Mouse (Mus musculus) spleen, embryonic (tissue): Measurements from ENCODE around the gene Adrm1.

Source experiments
- CTCF ChIA-PET: fragments of 350-600 bp; sonication (Branson Sonifier 250); formaldehyde crosslinking; loops from one replicate; lab custom pipeline; 2022; lab: Charles Lee

Gene Adrm1

DNA sequence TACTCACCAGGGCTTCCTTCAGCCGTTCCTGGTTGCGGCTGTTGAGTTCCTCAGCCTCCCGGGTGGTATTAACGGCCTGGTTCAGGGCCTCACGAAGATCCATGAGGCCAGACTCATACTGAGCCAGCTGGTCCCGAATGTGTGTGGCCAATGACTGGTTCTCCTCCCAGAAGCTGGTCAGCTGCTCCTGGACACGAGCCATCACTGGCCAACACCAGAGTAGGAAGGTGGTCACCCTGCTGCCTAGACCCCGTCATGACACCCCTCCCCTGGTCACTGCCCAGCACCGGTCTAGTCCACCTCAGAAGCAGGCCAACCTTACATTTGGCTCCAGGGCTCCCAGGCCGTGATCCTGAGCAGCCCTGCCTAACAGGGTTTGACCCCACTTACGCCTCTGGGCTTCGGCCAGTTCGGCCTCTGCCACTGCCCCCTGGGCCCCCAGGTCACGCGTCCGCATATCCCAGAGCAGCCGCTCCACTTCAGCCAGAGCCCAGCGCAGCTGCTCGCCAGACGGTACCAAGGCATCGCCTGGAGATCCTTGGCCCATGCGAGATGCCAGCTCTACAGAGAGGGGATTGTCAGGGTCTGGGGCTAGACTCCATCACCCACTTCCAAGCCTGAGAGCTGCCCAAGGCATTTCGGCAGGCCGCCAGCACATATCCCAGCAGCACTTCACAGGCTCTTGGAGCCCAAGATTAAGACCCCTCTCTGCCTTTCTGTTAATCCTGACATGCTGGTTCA is 12.9 kb downstream of the Adrm1 start:
- CTCF ChIA-PET, result no interaction called here

DNA sequence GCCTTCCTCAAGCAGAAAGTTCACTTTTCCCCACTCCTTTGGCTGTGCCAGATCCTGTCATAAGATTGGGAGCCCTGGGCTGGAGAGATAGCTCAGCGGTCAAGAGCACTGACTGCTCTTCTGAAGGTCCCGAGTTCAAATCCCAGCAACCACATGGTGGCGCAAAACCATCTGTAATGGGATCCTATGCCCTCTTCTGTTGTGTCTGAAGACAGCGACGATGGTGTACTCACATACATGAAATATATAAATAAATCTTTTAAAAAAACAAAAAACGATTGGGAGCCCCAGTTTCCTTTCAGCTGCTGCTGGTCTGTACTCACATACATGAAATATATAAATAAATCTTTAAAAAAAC is 13.4 kb downstream of the Adrm1 start:
- CTCF ChIA-PET, result no interaction called here

DNA sequence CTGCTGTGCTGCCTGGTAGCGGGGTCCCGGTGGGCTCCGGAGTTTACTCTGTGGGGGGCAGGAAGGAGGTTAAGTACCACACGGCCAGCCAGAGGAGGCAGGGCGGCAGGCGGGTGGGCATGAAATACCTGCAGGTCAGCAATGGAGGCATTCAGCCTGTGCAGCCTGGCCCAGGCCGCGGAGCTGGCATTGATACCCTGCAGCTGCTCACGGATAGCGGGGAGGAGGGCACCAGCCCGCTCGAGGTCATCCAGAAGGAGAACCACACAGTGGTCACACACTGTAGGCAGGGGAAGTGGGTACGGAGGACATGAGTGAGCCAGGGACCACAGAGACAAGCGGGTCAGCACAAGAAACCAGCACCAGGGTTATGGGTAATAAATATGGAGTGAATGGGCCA is 14.4 kb downstream of the Adrm1 start:
- CTCF ChIA-PET, result no interaction called here

DNA sequence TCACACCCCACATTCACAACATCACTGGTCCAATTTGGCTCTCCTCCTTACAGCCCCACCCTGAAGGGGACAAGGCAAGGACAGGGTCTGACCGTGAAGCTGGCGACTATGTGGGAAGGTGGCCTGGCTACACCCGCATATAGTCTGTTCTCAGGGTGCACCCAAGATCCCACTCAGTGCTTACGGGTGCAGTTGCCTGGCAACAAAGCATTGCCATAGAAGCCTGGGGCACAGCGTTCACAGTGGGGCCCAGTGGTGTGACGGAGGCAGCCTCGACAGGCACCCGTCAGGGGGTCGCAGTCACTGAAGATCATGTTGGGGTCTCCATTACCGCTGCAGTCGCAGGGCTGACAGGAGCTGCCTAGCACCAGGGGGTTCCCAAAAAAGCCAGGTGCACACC is 16.1 kb downstream of the Adrm1 start:
- CTCF ChIA-PET, result no interaction called here

DNA sequence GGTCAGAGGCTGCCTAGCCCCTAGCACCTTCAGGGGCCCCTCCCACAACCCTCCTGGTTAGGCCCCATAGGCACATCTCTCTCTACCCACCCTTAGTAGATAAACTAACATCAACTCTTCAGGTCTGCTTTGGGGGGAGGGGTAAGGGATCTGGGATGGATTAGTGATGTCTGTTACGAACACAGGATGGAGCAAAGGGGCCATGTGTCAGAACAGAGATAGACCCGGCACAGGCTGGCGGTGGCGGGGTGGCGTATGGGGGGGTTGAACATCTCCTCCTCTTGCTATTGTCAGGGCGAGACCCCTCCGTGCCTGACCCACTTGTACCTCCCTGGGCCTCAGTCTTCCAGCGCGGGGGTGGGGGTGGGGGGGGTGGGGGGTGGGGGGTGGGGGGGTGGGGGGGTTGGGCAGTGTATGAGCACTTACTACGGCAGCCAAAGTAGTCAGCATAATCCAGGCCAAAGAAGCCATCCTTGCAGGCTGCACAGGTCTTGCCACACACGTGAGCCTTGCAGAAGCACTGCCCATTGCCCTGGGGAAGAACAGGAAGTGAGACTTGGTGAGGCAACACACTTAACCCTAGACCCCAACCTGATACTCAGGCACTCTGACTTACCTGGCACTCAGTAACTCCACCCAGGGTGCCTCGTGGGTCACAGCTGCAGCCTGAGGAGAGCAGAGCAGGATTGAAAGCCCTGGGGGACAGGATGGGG is 25.5 kb downstream of the Adrm1 start:
- CTCF ChIA-PET, result no interaction called here

DNA sequence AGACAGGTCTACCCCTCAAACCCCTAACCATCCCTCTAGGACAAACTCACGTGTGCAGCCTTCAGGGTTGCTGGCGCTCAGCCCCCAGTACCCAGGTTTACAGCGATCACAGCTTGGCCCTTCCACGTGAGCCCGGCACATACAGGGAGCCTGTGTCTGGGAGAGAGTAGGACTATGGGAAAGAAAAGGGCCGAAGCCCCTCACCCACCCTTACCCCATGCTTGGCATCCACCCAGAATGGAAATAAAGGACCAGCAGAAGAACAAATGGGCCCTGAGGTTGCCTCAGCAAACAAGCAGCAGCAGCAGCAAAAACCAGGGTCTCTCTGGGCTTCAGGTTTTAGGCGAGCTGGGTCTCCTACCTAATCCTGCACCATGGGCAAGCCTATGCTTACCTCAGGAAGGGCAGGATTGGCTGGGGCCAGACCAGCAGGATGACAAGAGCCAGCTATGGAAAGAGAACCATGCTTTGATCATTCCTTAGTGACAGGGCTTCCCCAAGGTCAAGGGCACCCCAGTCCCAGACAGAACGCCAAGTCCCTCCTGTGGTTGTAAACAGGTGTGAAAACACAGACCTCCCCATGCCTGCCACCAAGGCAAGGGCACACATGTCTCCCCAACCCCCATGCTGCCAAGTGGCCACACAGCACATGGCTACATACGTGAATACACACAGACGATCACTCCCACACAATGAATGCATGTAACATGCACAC is 26.2 kb downstream of the Adrm1 start:
- CTCF ChIA-PET, result no interaction called here

DNA sequence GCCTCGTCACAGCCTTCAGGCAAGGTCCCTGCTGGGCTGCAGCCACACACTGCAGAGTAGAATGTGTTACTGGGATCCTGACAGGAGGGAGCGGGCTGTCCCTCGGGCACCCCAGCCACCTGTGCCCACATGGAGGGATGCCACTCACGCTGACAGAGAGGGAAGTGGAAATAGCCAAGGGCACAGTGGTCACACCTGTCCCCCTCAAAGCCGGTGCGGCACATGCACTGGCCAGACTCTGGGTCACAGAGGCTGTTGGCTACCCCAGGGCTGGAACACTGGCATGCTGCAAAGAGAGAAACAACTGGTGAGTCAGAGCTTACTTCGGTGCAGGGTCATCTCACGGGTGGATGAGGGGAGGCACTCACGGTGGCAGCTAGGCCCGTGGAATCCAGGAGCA is 27.5 kb downstream of the Adrm1 start:
- CTCF ChIA-PET, result no interaction called here

DNA sequence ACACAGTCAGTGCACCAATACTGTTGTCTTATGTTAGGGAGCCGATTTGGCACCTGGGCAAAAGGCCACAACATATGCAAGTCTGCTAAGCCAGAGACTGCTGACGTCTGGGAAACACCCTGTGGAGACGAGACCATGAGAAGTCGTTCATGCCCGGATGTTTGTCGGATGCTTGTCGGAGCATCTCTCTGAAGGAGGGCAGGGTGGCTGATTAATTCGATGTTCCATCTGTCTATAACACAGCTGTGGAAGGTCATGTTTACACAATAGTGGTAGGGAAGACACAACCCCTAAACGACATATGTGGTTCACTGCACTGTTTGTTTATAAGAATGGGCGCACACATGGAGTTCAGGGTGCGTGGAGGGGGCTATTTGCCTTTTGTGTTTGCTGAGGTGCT is 29.4 kb downstream of the Adrm1 start:
- CTCF ChIA-PET, result no interaction called here

DNA sequence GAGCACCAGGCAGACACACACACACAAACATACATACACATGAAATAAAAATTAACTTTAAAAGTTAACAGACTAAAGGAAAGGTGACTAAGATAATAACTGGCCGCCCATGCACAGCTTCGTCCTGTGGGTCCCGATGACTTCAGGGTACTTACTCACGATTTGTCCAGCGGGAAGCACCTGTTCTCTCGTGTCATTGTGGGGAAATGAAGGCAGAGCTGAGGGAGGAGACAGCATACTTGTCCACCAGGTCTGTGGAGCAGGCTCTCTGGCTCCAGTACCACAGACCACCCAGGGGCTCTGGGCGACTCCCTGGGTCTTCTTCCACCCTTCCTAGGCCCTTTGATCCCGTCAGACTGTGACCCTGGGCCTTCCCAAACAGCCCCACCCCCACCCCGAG is 30.0 kb downstream of the Adrm1 start:
- CTCF ChIA-PET, result no interaction called here

DNA sequence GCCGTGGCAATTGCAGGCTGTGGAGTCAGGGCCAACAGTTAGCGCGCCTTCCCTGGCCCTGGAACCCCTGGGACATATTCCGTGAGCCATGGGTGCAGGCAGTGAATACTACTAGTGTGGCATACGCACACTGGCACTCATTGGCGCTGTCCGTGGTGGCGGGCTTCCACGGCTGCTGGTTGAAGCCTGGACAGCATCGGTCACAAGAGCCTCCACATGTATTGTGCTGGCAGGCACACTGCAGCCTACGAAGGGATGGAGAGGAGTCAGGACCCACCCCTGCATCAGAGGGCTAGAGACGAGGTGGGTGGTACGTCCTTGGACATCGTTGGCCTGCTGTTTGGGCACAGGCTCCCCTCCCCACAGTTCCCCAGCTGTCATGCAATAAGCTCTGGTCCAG is 31.0 kb downstream of the Adrm1 start:
- CTCF ChIA-PET, result no interaction called here

DNA sequence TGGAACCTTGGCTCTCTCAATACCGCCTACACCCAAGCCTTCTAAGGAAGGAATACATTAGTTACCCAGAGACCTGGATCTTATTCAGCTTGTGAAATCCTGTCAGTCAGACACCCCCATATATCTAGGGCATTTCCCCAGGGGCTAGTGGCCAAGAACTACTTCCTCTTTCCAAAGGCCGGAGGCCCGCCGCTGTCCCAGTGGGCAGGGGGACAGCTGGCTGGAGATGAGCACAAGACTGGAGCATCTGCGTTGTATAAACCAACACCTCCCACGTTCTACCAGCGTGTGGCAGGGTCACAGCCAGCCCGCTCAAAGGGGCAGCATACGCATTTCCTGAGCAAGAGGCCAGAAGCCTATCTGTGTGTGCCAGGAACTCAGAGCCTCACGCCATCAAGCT is 31.5 kb downstream of the Adrm1 start:
- CTCF ChIA-PET, result no interaction called here

DNA sequence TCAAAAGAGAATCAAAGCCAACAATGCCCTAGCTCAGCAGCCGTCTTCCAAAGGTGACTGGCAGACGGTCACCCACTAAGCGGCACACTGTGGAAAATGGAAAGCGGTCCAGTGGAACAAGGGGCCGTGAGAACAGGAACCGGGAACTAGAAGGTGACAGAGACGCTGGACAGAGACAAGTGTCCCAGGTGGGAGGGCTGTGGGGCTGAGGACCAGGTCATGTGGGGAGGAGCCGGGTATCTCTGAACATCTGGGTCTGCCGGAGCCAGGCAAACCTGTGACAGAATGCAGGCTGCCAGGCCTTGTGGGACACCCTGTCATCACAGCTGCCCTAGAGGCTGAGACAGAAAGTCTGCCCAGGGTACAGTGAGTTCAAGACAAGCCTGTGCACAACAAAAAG is 33.2 kb downstream of the Adrm1 start:
- CTCF ChIA-PET, result no interaction called here

DNA sequence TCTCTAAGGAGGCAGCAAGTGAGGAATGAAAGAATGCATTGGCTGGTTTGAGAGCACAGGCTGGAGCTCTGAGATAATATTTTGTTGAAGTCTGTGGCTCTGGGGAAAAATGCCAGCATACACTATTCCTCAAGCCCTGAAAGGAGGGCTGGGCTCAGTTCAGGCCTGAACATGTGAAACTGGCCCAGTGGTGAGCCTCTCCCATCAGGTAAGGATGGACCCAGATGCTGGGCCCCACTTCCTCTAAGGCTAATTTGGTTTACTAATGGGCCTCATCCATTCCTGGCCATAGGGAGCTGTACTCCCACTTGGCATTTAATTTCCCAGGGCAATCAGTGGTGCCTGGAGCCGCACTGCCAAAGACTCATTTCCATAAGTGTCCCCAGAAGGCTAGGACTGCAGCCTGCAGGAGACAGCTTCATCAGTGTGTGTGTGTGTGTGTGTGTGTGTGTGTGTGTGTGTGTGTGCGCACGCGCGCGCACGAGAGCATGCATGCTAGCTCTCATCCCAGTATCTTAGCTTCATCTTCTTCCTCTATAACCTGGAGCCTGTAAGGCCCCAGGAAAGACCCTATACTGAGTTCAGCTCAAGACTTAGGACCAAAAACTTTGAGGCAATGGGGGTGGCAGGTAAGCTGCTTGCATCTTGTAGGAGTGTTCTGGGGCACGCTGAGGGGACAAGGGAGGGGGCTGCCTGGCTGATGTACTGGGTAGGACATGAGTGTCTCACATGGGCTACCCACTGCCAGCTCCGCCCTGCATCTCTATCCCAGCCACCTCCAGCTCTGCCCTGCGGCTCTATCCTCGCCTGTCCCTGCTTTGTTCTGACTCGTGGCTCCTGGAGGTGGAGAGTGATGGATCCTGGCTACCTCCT is 34.0 kb downstream of the Adrm1 start:
- CTCF ChIA-PET, result no interaction called here

DNA sequence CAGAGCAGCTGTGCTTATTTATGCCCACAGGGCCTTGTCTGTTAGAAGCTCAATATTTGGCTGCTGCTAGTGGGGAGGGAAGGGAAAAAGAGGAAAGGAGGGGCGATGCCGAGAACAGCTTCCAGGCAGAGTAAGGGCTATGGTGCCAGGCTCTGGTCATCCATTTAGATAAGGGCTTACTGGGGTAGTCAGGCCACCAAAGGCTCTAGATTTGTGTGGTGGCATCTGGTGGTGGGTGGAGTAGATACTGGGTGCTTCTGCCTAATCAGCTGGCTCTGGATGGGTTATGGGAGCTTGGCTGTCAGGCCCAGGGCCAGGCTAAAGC is 34.6 kb downstream of the Adrm1 start:
- CTCF ChIA-PET, result no interaction called here

DNA sequence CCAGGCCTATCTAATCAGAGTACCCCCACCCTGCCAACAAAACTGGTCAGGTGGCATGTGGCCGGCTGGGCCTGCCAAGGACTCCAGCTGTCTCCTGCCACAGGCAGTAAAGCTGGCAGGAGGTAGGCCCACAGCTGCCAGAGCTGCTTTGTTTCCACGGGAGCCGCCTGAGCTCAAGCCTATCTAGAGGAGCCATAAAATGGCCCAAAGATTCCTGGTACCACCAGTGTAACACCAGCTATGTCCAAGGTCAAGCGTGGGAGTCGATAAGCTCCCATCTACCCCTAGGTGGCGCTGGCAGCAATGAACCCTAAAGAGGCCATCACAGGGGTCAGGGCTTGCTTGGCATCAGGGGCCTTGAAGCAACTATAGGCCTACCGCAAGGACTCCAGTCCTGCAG is 36.6 kb downstream of the Adrm1 start:
- CTCF ChIA-PET, result no interaction called here

DNA sequence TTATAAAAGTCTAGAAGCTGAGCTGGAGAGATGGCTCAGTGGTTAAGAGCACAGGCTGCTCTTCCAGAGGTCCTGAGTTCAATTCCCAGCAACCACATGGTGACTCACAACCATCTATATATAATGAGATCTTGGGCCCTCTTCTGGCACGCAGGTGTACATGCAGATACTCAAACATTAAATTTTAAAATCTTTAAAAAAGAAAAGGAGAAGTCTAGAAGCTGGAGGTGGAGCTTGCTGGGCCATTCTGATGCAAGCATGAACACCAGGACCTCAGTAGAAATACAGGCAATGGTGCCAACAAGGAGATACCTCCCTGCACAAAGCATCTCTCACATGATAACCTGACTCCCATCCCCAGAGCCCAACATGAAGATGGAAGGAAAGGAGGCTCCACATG is 37.7 kb downstream of the Adrm1 start:
- CTCF ChIA-PET, result no interaction called here

DNA sequence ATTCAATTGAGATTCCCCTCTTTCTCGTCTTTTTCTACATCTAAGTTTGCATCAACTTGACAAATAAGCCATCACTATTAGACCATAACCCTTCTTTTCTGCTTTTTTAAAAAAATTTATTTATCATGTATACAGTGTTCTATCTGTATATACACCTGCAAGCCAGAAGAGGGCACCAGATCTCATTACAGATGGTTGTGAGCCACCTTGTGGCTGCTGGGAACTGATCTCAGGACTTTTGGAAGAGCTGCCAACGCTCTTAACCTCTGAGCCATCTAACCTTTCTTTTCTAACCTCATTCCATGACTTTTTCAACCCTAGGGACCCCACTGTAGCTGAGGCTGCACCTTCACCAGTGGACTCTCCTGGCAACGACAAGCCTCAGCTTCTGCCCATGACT is 41.0 kb downstream of the Adrm1 start:
- CTCF ChIA-PET, result no interaction called here

DNA sequence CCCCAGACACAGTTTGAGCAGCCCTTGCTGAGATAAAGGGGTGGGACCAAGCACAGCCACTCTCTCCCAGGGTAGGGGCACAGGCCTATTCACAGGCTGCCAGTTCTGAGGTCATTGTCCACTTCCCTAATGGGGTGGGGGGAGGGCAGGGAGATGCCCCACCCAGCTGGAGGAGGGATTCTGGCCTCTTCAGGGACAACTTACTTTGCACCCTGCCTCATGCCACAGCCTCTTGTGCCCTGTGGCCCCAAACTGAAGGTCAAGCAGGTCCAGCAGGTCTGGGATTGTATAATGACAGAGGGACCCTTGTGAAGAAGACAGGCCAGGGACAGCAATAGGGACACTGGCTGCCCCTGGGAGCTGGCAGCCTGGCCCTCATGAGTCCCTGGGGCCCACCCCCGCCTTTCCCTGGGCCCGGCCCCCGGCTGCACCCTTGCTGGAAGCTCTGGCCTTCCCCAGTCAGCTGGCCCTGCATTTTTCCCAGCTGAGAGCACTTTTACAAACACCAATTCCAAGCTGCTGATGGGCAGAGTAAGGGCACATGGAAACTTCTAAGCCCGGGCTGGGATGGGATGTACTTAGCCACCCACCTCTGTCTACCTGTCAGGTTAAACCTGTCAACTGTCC is 43.2 kb downstream of the Adrm1 start:
- CTCF ChIA-PET, result no interaction called here

DNA sequence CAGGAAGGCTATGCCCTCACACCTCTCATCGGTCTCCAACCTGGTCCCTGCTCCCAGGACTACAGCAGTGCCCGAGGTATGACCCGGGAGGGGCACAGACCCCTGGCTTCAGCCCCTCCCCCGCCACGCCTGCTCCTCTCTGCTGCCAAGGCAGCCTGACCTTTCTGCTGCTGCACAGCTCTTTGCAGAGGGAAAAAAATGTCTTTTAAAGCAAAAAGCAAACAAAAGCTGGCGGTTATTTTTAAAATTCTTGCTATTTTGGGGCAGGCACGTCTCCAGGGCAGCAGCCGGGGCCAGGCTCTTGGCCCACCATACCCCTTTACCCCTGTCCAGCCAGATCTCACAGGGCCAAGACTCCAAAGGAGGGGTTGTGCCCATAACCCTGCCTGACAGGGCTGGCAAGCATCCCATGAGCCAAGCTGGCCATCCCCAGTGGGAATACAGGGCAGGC is 43.8 kb downstream of the Adrm1 start:
- CTCF ChIA-PET, result no interaction called here

DNA sequence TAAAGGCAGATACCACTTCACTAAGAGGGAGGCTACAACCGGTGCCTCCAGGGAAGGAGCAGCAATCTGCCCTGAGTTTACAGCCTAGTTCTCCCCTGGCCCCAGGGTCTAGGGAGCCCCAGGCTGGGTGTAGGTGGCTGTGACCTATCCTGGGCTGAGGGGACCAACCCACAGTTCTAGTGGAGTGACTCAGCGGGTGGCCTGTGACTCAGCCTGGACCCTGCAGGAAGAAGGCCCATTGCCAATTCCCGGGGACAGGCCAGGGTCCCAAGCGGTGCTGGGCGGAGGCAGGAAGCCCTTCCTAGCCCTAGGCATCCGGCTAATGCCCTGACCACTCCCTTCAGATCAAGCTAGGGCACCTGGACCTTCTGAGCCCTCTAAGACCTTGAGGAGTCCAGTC is 44.7 kb downstream of the Adrm1 start:
- CTCF ChIA-PET, result no interaction called here

DNA sequence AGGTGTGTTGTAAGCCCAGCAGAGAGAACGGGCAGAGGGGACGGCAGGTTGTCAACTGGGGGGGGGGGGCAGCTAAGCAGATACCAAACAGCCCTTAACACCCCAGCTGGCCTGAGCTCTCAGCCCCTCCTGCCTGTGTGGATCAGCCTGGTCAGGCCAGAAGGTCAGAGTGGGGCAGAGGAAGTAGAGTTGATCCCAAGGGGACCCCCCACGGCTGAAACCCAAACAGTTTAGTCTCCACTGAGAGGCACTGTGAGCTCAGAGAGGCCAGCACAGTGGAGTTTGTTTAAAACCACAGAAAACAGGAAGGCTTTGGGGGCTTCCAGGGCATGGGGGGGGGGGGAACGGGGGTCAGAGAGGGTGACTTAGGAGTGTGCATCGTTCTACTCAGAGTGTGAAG is 45.6 kb downstream of the Adrm1 start:
- CTCF ChIA-PET, result no interaction called here

DNA sequence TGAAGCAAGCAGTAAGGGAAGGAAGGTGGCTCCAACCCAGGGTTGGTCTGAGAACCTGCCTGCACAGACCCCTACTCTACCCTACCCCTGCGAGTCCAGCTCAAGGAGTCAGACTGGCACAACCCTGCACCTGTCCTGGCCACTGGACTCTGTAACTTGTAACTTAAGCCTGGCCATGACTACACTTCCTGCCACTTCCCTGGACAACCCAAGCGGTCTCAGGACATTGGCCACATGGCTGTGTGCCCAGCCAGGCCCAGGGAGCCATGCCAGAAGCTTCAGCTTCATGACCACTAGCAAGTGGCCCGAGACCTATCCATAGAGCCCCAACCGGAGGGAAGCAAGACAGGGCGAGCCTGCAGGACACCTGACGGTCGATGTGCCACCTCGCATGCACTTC is 46.3 kb downstream of the Adrm1 start:
- CTCF ChIA-PET, result no interaction called here
